Mouse (Mus musculus) cortical plate, adult 2 months (tissue): ENCODE data around the gene 4932414N04Rik. TPM values are rescaled to one million over a fixed set of nuclear protein-coding genes. Genes with fewer than 3 reads are reported as not detected.
A peak's percentile ranks its signal among the peaks of the same experiment; 100 is the strongest.
"Not testable (repeated sequence)": the region's sequence is repeated elsewhere in the genome, so short reads cannot be mapped to it uniquely, and the experiment has no call there.

Source experiments
- H3K27ac ChIP-seq: fragments of 200-500 bp; 2 replicates; pipeline ENCODE4 v1.5.1; 2012; ENCODE audit warnings: low read length, control low read depth, inconsistent platforms; ENCODE audit not compliant: insufficient read depth
- H3K4me1 ChIP-seq: fragments of 200-500 bp; 2 replicates; pipeline ENCODE4 v1.6.1; 2011; ENCODE audit warnings: low read length; ENCODE audit not compliant: control insufficient read depth, insufficient read depth
- H3K4me3 ChIP-seq: fragments of 200-500 bp; 2 replicates; pipeline ENCODE4 v1.5.1; 2011; ENCODE audit warnings: mild to moderate bottlenecking, low read length, control low read depth; ENCODE audit not compliant: insufficient read depth
- CTCF ChIP-seq: fragments of 200-500 bp; IDR thresholded peaks from 2 replicates; pipeline ENCODE4 v1.5.1; 2011; ENCODE audit warnings: mild to moderate bottlenecking, control low read depth, low read length; ENCODE audit not compliant: insufficient read depth; ENCODE audit errors: extremely low read depth
- POLR2A ChIP-seq: fragments of 200-500 bp; IDR thresholded peaks from 2 replicates; pipeline ENCODE4 v1.6.1; 2011; ENCODE audit warnings: mild to moderate bottlenecking, low read length, control low read depth; ENCODE audit not compliant: insufficient read depth; ENCODE audit errors: extremely low read depth
- polyA plus RNA-seq: library from polyadenylated mRNA; depleted of rRNA; stranded (reverse); fragments of >200 nt; gene quantifications from 2 replicates; pipeline ENCODE4 v1.2.3, GENCODE M21; 2012; rRNA removed

Gene 4932414N04Rik
- polyA plus RNA-seq, result 0.04 TPM in 1 of 2 replicates, not detected in the other

- H3K27ac ChIP-seq, H3K4me3 ChIP-seq, H3K4me1 ChIP-seq: not testable (repeated sequence)
Measured at GRCm38 (mm10) chr2:68656186-68656585, at the start of gene 4932414N04Rik. TSS of gene 4932414N04Rik (plus strand) at chr2:68656486.

GRCm38 (mm10) chr2:68732216-68732615, 75.9 kb downstream of the 4932414N04Rik start:
- TF ChIP-seq CTCF (no peak), POLR2A (no peak)
- no peaks in the 10 kb centered on the region for H3K4me1 ChIP-seq

GRCm38 (mm10) chr2:68739772-68740739, 83.8 kb downstream of the 4932414N04Rik start:
- Histone ChIP-seq H3K4me3 (no peak overlapping the region), H3K27ac (no peak overlapping the region), H3K4me1 (no peaks in the 10 kb centered on the region)
- TF ChIP-seq CTCF (no peak), POLR2A (no peak)

More at GRCm38 (mm10) chr2:68732216-68732615, 75.9 kb downstream of the 4932414N04Rik start:
- Histone ChIP-seq H3K4me3 (no peak overlapping the region), H3K27ac (no peak overlapping the region)

- Histone ChIP-seq H3K27ac (no peak overlapping the region), H3K4me1 (no peaks in the 10 kb centered on the region), H3K4me3 (no peak overlapping the region)
- TF ChIP-seq POLR2A (no peak), CTCF (no peak)
Measured at GRCm38 (mm10) chr2:68744599-68744998, 88.3 kb downstream of the 4932414N04Rik start.

GRCm38 (mm10) chr2:68756179-68756578, 99.9 kb downstream of the 4932414N04Rik start:
- H3K4me1 ChIP-seq, result no peaks in the 10 kb centered on the region
- no peak overlapping the region for H3K27ac ChIP-seq
- H3K4me3 ChIP-seq, result no peak overlapping the region
- TF ChIP-seq CTCF, result no peak
- TF ChIP-seq POLR2A, result no peak

- TF ChIP-seq POLR2A (no peak), CTCF (peak; percentile 81)
- H3K4me1 ChIP-seq, result no peaks in the 10 kb centered on the region
- no peak overlapping the region for H3K27ac ChIP-seq
- no peak overlapping the region for H3K4me3 ChIP-seq
Measured at GRCm38 (mm10) chr2:68756793-68757192, 100.5 kb downstream of the 4932414N04Rik start.

GRCm38 (mm10) chr2:68765371-68765770, 109.1 kb downstream of the 4932414N04Rik start:
- Histone ChIP-seq H3K4me3 (no peak overlapping the region), H3K4me1 (no peaks in the 10 kb centered on the region), H3K27ac (no peak overlapping the region)
- TF ChIP-seq CTCF (no peak), POLR2A (no peak)

- no peak for TF ChIP-seq POLR2A
- TF ChIP-seq CTCF, result no peak
- H3K4me1 ChIP-seq, result no peaks in the 10 kb centered on the region
- no peak overlapping the region for H3K4me3 ChIP-seq
- H3K27ac ChIP-seq, result no peak overlapping the region
Measured at GRCm38 (mm10) chr2:68767186-68767890, 111.1 kb downstream of the 4932414N04Rik start.

GRCm38 (mm10) chr2:68782268-68783132, 126.2 kb downstream of the 4932414N04Rik start:
- Histone ChIP-seq H3K4me3 (no peak overlapping the region), H3K27ac (no peak overlapping the region), H3K4me1 (peaks cover 2% of the 10 kb centered on the region; the same call in 1 of the 2 replicates)
- TF ChIP-seq CTCF (no peak), POLR2A (no peak)

GRCm38 (mm10) chr2:68783664-68784063, 127.4 kb downstream of the 4932414N04Rik start:
- H3K4me1 ChIP-seq, H3K4me3 ChIP-seq, H3K27ac ChIP-seq: not testable (repeated sequence)
